Mouse (Mus musculus): Measurements from ENCODE around the gene Acsf3. TPM values are rescaled to one million over a fixed set of nuclear protein-coding genes. Genes with fewer than 3 reads are reported as not detected.

Gene Acsf3
- total and polyA plus RNA-seq, 3 experiments, result 17.8 to 37.2 TPM; not detected in 1

DNA sequence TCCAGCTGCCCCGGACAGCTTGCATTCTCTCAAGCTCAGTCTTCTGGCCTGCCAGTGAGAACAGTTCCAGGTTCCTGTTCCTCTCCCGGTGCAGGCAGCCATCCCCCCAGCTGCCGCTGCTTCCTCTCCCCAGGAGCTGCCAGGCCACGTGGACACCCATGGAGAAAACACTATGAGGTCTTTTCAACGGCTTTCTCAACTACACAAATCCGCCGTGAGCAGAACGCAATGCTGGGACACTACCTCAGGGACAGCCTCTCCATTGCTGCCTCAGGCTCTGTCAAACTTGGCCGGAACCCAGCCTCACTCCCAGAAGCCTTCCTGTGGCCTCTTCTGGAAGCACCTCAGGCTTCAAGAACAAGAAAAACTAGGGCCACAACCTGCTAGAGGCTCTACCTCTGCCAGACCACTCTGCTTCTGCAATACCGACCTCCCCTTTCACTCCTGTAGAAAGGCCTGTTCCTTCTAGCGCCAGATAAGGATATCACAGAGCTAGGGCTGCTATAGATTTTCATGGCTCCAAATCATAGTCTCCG lies 12.5 kb upstream of the Acsf3 start:
- Histone ChIP-seq H3K27me3 (ENCODE audit: control insufficient read depth in 1 of 2, insufficient read depth in 2 of 2, low read length in 2 of 2) (no peaks in the 10 kb centered on the region), H3K4me3 (ENCODE audit: control insufficient read depth in 1 of 2, insufficient read depth in 1 of 2, low read depth in 2 of 2, low read length in 2 of 2) (peak overlapping the region; percentile 61 to 62), H3K9me3 (replicated peaks; ENCODE audit: insufficient read depth, low read length) (no peaks in the 10 kb centered on the region), H3K27ac (ENCODE audit: control insufficient read depth, low read depth, low read length) (peak overlapping the region; percentile 95), H3K36me3 (ENCODE audit: control insufficient read depth in 1 of 2, insufficient read depth in 2 of 2, low read length in 2 of 2) (peaks cover 0 to 71% of the 10 kb centered on the region in 2 experiments; a peak in 3 of 4 replicates), H3K4me1 (ENCODE audit: control insufficient read depth in 1 of 2, insufficient read depth in 2 of 2, low read length in 2 of 2) (peaks cover 56 to 71% of the 10 kb centered on the region in 2 experiments), H3K79me2 (ENCODE audit: control insufficient read depth, insufficient read depth, low read length, poor library complexity) (peaks cover 26% of the 10 kb centered on the region), H3K9ac (ENCODE audit: control insufficient read depth, low read depth, low read length, poor library complexity, severe bottlenecking) (peak overlapping the region; percentile 75)
- peak; percentile 91 for DNase-seq (ENCODE audit: low read depth, low spot score)
- TF ChIP-seq MEF2A (IDR thresholded peaks at IDR 0.05; ENCODE audit: extremely low read depth, insufficient replicate concordance, low read depth, low read length, poor library complexity, severe bottlenecking) (no peak), E2F4 (IDR thresholded peaks at IDR 0.05; ENCODE audit: borderline replicate concordance, low read depth, low read length) (no peak), GATA1 (IDR thresholded peaks at IDR 0.05; ENCODE audit: low read depth, low read length) (peak; percentile 76), ETS1 (IDR thresholded peaks at IDR 0.05; ENCODE audit: low read depth, low read length) (peak; percentile 5; the same call in 1 of the 2 replicates), TBP (IDR thresholded peaks at IDR 0.05; ENCODE audit: low read depth, low read length) (0 out of 2 replicates have a peak, but pooled peaks have one; percentile 59), MXI1 (IDR thresholded peaks at IDR 0.05; ENCODE audit: low read depth, low read length) (peak; percentile 80), ZKSCAN1 (IDR thresholded peaks at IDR 0.05; ENCODE audit: low read depth, low read length) (no peak; the same call in 1 of the 2 replicates), USF2 (IDR thresholded peaks at IDR 0.05; ENCODE audit: borderline replicate concordance in 1 of 2, insufficient read depth in 1 of 2, low read depth in 1 of 2, low read length in 2 of 2) (no peak), SMC3 (IDR thresholded peaks at IDR 0.05; ENCODE audit: low read depth, low read length) (peak; percentile 8; the same call in 1 of the 2 replicates), POLR2AphosphoS2 (IDR thresholded peaks at IDR 0.05; ENCODE audit: low read length) (peak; percentile 92), BHLHE40 (IDR thresholded peaks at IDR 0.05; ENCODE audit: borderline replicate concordance, low read depth, low read length) (no peak), USF1 (IDR thresholded peaks at IDR 0.05; ENCODE audit: low read depth, low read length) (peak; percentile 85), ZC3H11A (IDR thresholded peaks at IDR 0.05; ENCODE audit: low read depth, low read length) (no peak), CHD2 (IDR thresholded peaks at IDR 0.05; ENCODE audit: low read length) (no peak), GABPA (IDR thresholded peaks at IDR 0.05; ENCODE audit: low read depth, low read length) (no peak), RCOR1 (IDR thresholded peaks at IDR 0.05; ENCODE audit: low read depth, low read length) (peak; percentile 65), NRF1 (IDR thresholded peaks at IDR 0.05; ENCODE audit: insufficient read depth, low read depth, low read length, poor library complexity, severe bottlenecking) (no peak), SIN3A (IDR thresholded peaks at IDR 0.05; ENCODE audit: low read length) (peak; percentile 69), UBTF (IDR thresholded peaks at IDR 0.05; ENCODE audit: borderline replicate concordance, insufficient read depth, low read depth, low read length) (0 out of 2 replicates have a peak, but pooled peaks have one; percentile 51), EP300 (IDR thresholded peaks at IDR 0.05; ENCODE audit: low read depth in 1 of 2, low read length in 2 of 2) (no peak; a peak in 1 of 4 replicates), JUND (IDR thresholded peaks at IDR 0.05; ENCODE audit: low read depth, low read length) (no peak), TAL1 (IDR thresholded peaks at IDR 0.05; ENCODE audit: low read length) (peak; percentile 59), ZMIZ1 (IDR thresholded peaks at IDR 0.05; ENCODE audit: low read depth, low read length) (0 out of 2 replicates have a peak, but pooled peaks have one; percentile 24), ELF1 (IDR thresholded peaks at IDR 0.05; ENCODE audit: low read depth, low read length) (no peak), MAZ (IDR thresholded peaks at IDR 0.05; ENCODE audit: low read depth, low read length) (no peak; the same call in 1 of the 2 replicates), MAFK (IDR thresholded peaks at IDR 0.05; ENCODE audit: borderline replicate concordance, low read depth, low read length) (no peak), TCF12 (IDR thresholded peaks at IDR 0.05; ENCODE audit: low read depth, low read length) (no peak; the same call in 1 of the 2 replicates), MYB (IDR thresholded peaks at IDR 0.05; ENCODE audit: low read depth, low read length) (no peak), HCFC1 (IDR thresholded peaks at IDR 0.05; ENCODE audit: low read depth, low read length) (no peak), KAT2A (conservative IDR thresholded peaks at IDR 0.05; ENCODE audit: low read depth, low read length) (no peak), POLR2AphosphoS5 (IDR thresholded peaks at IDR 0.05; ENCODE audit: borderline replicate concordance, low read depth, low read length) (peak; percentile 53; the same call in 1 of the 2 replicates), NELFE (IDR thresholded peaks at IDR 0.05; ENCODE audit: low read depth, low read length) (peak; percentile 72), ZNF384 (IDR thresholded peaks at IDR 0.05; ENCODE audit: low read depth, low read length) (no peak), CHD1 (IDR thresholded peaks at IDR 0.05; ENCODE audit: low read depth, low read length) (no peak; the same call in 1 of the 2 replicates), POLR2A (IDR thresholded peaks at IDR 0.05; ENCODE audit: control insufficient read depth in 1 of 2, insufficient read depth in 1 of 2, low read depth in 1 of 2, low read length in 2 of 2, poor library complexity in 1 of 2) (peak; percentile 45 to 71; a peak in 3 of 4 replicates), RAD21 (IDR thresholded peaks at IDR 0.05; ENCODE audit: low read depth, low read length) (no peak)

All from MEL (cell line).